Mouse (Mus musculus) liver, embryonic 13.5 days (tissue): ENCODE data around the gene Fam53b. TPM values are rescaled to one million over a fixed set of nuclear protein-coding genes. Genes with fewer than 3 reads are reported as not detected.

ENCODE experiments used
- ATAC-seq: fragments of 200-750 bp; cut with Nextera tagmentation; 2 replicates; pipeline ENCODE4 v1.8.0; 2017; ENCODE audit warnings: low read depth, mild to moderate bottlenecking, moderate number of reproducible peaks, moderate library complexity
- DNase-seq: peaks from one replicate; pipeline ENCODE4 v3.0.0; 2022
- H3K27ac ChIP-seq: fragments of 300-500 bp; sonication (generic); 2 replicates; pipeline ENCODE4 v1.5.1; 2015; ENCODE audit warnings: moderate library complexity, mild to moderate bottlenecking, inconsistent platforms
- H3K27me3 ChIP-seq: fragments of 300-500 bp; sonication (generic); 2 replicates; pipeline ENCODE4 v1.6.1; 2015; ENCODE audit warnings: mild to moderate bottlenecking, inconsistent platforms
- H3K36me3 ChIP-seq: fragments of 300-500 bp; sonication (generic); 2 replicates; pipeline ENCODE4 v1.6.1; 2015; ENCODE audit warnings: mild to moderate bottlenecking, inconsistent platforms
- H3K4me1 ChIP-seq: fragments of 300-500 bp; sonication (generic); replicated peaks from 2 replicates; pipeline ENCODE4 v1.6.1; 2015; ENCODE audit warnings: inconsistent platforms
- H3K4me2 ChIP-seq: fragments of 300-500 bp; sonication (generic); 2 replicates; pipeline ENCODE4 v1.6.1; 2015; ENCODE audit warnings: inconsistent platforms, mild to moderate bottlenecking, moderate library complexity
- H3K4me3 ChIP-seq: fragments of 300-500 bp; sonication (generic); replicated peaks from 2 replicates; pipeline ENCODE4 v1.5.1; 2015; ENCODE audit warnings: mild to moderate bottlenecking, inconsistent platforms
- H3K9ac ChIP-seq: fragments of 300-500 bp; sonication (generic); 2 replicates; pipeline ENCODE4 v1.6.1; 2015; ENCODE audit warnings: mild to moderate bottlenecking, inconsistent platforms
- H3K9me3 ChIP-seq: fragments of 300-500 bp; sonication (generic); replicated peaks from 2 replicates; pipeline ENCODE4 v1.6.1; 2016; ENCODE audit warnings: inconsistent platforms
- WGBS: fragments of 180-500 bp; shearing (Covaris S2); methylation state at CpG from one replicate; pipeline ENCODE4 v1.1.7; 2015; ENCODE audit not compliant: insufficient replicate concordance; 5-methylcytosine and 5-hydroxymethylcytosine counted together
- polyA plus RNA-seq: library from polyadenylated mRNA; unstranded; fragments of >200 nt; fragmentation: Nextera tagmentation; extraction: Ambion mirVana; gene quantifications from 2 replicates; pipeline ENCODE4 v1.2.1, GENCODE M21; 2015

Gene Fam53b
- polyA plus RNA-seq, 1 experiment from 2014 or later = 19.1 TPM

DNA sequence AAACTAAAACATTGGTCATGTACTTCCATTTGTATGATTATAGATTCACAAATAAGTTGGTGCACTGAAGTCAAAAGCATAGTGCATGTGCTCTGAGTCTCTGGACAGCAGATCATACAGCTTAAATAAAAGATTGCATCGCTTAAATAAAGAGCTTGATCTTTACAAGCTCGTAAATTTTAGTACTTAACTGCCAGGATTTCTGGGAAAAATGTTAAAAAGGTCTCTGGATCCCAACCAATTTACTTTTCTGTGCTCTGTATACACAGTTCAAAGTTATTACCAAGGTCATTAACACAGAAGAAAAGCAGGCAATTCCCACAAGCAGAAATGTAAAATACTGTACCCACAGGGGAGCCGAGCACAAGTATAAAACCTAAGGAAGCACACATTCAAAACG is 17.3 kb upstream of the Fam53b start:
- WGBS = 74% methylated on average over 4 of the region's 4 CpGs
- DNase-seq = no peak

DNA sequence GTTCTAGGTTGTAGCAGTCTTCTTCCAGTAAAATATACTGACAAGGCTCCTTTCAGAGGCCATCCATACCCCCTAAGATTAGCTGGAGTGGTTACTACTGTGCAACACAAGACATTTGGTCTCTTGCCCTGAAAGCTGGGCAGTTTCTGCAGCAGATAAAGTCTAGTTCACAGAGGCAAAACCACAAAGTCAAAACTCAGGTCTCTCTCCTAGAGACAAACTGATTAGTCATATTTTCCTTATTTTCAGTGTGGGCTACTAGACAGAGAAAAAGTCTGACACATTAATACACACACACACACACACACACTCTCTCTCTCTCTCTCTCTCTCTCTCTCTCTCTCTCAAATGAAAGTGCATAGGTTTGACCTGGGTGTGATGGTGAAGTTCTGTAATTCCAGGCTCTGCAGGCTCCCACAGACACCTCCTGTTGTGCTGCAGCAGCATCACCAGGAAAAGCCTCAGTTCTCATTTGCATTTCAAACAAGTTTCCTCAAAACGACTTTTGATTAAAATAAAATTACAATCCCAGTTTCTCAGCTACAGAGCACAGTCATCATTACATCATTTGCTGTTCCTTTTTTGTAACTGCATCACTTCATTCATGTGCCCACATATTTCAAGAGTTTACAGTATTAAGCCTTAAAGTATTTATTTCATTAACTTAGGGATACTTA is 10.8 kb upstream of the Fam53b start:
- Histone ChIP-seq H3K9me3 (no peaks in the 10 kb centered on the region), H3K9ac (no peak overlapping the region), H3K36me3 (peaks cover 12% of the 10 kb centered on the region; the same call in 1 of the 2 replicates), H3K27ac (no peak overlapping the region), H3K27me3 (no peaks in the 10 kb centered on the region), H3K4me3 (no peak overlapping the region), H3K4me1 (peaks cover 3% of the 10 kb centered on the region), H3K4me2 (no peak overlapping the region)
- ATAC-seq = peak; percentile 59; the same call in 1 of the 2 replicates
- DNase-seq = no peak
- 9% methylated on average over 1 of the region's 1 CpGs for WGBS

More for the DNA sequence above, 17.3 kb upstream of the Fam53b start:
- Histone ChIP-seq H3K27me3 (no peaks in the 10 kb centered on the region), H3K4me3 (no peak overlapping the region), H3K36me3 (peaks cover 34% of the 10 kb centered on the region), H3K27ac (no peak overlapping the region), H3K4me1 (peaks cover 4% of the 10 kb centered on the region; the same call in 1 of the 2 replicates), H3K4me2 (no peak overlapping the region), H3K9me3 (no peaks in the 10 kb centered on the region), H3K9ac (no peak overlapping the region)
- no peak for ATAC-seq

DNA sequence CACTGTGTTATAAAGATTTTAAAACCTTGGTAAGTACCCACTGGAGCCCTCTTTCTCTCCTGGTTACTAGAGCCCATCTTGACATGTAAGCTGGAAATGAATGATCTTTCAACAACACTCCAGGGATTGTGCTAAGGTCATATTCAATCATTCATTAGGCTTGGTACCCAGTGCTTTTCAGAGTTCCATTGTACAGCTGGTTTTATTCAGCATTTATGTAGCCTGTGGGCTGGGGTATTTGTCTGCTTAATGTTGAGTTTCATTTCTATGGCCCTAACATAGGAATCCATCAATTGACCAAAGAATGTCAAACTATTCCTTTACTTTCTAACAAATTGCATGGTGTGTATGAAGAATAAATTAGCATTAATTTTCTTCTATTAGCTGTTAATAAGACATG is 10.1 kb upstream of the Fam53b start:
- Histone ChIP-seq H3K4me3 (no peak overlapping the region), H3K4me1 (no peaks in the 10 kb centered on the region; the same call in 1 of the 2 replicates), H3K9me3 (no peaks in the 10 kb centered on the region), H3K36me3 (peaks cover 12% of the 10 kb centered on the region; the same call in 1 of the 2 replicates), H3K27me3 (no peaks in the 10 kb centered on the region), H3K27ac (no peak overlapping the region), H3K4me2 (no peak overlapping the region), H3K9ac (no peak overlapping the region)
- ATAC-seq (no peak), DNase-seq (no peak)

DNA sequence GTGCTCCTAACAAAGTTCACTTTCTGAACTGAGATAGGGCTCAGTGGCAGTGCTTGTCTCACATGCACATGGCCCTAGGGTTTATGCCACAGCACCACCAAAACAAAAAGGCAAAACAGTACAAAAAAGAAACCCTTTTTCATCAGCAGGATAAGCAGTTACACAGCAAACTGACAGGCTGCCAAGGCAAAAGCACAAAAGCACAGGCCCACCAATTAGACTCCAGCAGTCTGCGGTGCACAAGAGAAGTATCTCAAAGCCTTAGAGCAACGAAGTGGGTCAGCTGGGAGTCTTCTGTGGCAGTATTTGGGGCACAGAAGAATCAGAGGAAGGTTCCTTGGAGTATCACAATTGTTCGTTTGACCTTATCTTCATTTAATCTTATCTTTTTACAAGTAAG is 7.0 kb upstream of the Fam53b start:
- H3K9ac ChIP-seq = no peak overlapping the region
- peaks cover 4% of the 10 kb centered on the region; the same call in 1 of the 2 replicates for H3K36me3 ChIP-seq
- no peak overlapping the region for H3K4me2 ChIP-seq
- 70% methylated on average over 3 of the region's 3 CpGs for WGBS
- no peaks in the 10 kb centered on the region for H3K27me3 ChIP-seq
- no peaks in the 10 kb centered on the region for H3K9me3 ChIP-seq
- H3K27ac ChIP-seq = no peak overlapping the region
- DNase-seq (no peak), ATAC-seq (no peak)
- H3K4me1 ChIP-seq = no peaks in the 10 kb centered on the region; the same call in 1 of the 2 replicates
- no peak overlapping the region for H3K4me3 ChIP-seq

DNA sequence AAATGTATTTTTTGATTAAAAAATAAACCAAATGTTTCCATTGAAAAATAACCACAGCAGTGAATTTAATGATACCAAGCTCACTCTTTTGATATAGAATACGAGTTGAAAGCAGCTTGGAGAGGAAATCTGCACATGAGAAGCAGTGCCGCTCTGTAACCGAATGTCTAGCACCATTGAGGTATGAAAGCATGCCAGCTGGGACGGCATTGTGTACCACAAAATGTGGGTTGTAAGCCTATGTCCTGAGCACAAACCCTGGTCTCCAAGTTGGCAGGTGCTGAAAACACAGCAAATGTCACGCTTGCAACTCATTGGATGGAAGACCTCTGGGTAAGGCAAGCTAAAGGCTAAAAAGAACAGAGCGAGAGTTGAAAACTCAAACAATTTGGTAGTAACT is 3.4 kb upstream of the Fam53b start:
- Histone ChIP-seq H3K27me3 (peaks cover 14% of the 10 kb centered on the region), H3K9ac (no peak overlapping the region), H3K9me3 (no peaks in the 10 kb centered on the region), H3K4me2 (no peak overlapping the region), H3K36me3 (no peaks in the 10 kb centered on the region), H3K4me3 (no peak overlapping the region), H3K4me1 (peaks cover 20% of the 10 kb centered on the region), H3K27ac (no peak overlapping the region)
- ATAC-seq = no peak
- 82% methylated on average over 6 of the region's 6 CpGs for WGBS
- no peak for DNase-seq

DNA sequence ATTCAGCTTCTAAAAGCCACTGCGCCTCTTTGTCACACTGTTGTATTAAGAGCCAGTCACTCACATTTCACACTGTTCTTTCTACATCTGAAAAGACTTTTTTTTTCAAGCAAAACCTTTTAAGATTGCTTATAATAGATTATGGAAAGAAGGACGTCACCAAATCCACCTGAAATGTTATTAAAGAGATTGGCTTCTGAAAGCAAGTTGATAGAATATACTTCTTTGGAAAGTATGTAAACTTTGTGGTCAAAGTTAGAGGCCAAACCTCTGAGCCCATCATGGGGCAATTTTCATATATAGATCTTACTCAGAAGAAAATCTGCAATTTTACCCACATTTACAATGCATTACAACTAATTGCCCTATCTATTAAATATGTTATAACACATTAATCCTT is 2.8 kb upstream of the Fam53b start:
- H3K4me2 ChIP-seq = no peak overlapping the region
- no peak overlapping the region for H3K9ac ChIP-seq
- no peaks in the 10 kb centered on the region for H3K9me3 ChIP-seq
- peaks cover 25% of the 10 kb centered on the region for H3K4me1 ChIP-seq
- peaks cover 14% of the 10 kb centered on the region for H3K27me3 ChIP-seq
- H3K4me3 ChIP-seq = no peak overlapping the region
- no peaks in the 10 kb centered on the region for H3K36me3 ChIP-seq
- ATAC-seq = no peak
- H3K27ac ChIP-seq = no peak overlapping the region
- WGBS = 71% methylated on average over 2 of the region's 2 CpGs
- DNase-seq = no peak

DNA sequence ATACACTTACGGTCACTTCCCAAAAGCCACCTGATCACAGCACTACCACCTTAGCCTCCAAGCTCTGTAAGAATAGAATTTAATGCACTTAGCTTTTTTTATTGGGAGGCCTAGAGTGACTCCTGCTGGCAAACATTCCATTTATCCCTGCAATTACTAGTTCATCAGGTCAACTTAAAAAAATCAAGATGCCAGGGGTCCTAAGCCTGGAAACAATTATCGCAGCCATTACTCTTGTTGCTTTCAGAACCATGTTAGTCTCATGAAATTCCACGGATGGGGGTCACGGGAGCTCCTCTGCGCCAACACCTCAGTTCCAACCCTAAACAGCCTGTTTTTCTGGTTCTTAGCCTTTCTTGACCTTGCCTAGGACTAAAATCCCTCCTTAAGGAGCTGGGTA is 1.4 kb upstream of the Fam53b start:
- Histone ChIP-seq H3K4me3 (no peak overlapping the region), H3K4me2 (no peak overlapping the region), H3K9me3 (no peaks in the 10 kb centered on the region), H3K9ac (no peak overlapping the region), H3K27ac (no peak overlapping the region), H3K4me1 (peaks cover 39% of the 10 kb centered on the region), H3K36me3 (no peaks in the 10 kb centered on the region), H3K27me3 (peaks cover 14% of the 10 kb centered on the region)
- ATAC-seq = no peak
- 83% methylated on average over 5 of the region's 5 CpGs for WGBS
- no peak for DNase-seq

DNA sequence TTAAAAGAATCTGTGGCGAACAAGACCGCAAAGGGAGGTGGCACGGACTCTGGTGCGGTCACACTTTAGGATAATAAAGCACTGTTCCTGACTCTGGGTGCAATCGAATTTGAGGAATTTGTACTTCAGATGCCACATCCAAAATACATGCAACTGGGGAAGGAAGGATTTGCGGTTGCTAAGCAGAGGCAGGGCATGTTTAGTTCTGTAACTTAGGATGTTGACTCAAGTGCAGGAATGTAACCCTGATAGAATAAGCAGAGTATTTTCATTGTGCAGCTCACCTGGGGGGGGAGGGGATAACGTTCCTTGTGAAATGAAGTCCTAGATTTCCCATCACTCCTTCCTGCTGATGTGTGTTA is 384 bp upstream of the Fam53b start:
- Histone ChIP-seq H3K36me3 (no peaks in the 10 kb centered on the region), H3K4me2 (peak overlapping the region; percentile 98), H3K9ac (peak overlapping the region; percentile 82), H3K27ac (no peak overlapping the region), H3K9me3 (no peaks in the 10 kb centered on the region), H3K4me1 (peaks cover 49% of the 10 kb centered on the region), H3K4me3 (peak overlapping the region; percentile 76), H3K27me3 (peaks cover 14% of the 10 kb centered on the region)
- no peak for ATAC-seq
- no peak for DNase-seq
- 3% methylated on average over 7 of the region's 7 CpGs for WGBS

DNA sequence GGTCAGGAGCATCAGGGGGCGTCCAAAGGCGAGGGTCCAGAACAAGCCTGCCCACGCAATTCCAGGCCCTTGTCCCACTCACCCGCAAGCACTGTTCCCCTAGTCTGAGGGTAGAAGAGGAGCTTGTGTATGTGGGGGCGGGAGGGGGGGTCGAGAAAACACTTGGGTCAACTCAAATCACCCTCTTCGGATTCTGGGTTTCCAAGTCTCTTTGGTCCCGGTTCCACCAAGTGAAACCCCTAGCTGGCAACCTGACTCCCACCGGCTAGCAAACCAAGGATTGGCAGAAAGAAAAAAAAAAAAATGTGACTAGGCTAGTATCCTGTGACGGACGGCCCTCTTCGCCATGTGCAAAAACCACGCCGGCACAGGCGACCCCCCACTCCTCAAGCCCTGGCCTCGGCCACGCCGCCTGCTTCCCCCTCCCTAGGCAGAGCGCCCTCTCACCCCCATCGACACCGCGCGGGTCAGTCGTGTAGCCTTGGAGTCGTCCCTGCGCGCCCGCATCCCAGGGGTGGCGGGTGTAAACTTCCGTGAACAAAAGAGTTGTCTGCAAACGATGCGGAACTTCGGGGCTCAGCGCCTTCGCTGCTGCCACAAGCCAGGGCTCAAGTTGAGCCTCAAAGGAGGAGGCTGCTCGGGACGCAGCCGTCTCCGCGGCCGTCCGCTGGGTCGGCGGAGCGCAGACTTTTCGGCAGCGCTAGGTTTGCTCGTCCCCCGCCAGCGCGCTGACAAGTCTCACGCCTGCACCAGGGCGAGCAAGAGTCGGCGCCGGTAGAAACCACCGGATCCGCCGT is 869 bp downstream of the Fam53b start:
- DNase-seq = peak; percentile 42
- ATAC-seq = peak; percentile 39
- Histone ChIP-seq H3K27me3 (peaks cover 14% of the 10 kb centered on the region), H3K9me3 (no peaks in the 10 kb centered on the region), H3K36me3 (no peaks in the 10 kb centered on the region), H3K4me3 (peak overlapping the region; percentile 76), H3K27ac (peak overlapping the region; percentile 82), H3K4me2 (peak overlapping the region; percentile 98), H3K9ac (peak overlapping the region; percentile 82), H3K4me1 (peaks cover 62% of the 10 kb centered on the region)
- WGBS = under 1% methylated on average over 59 of the region's 59 CpGs

DNA sequence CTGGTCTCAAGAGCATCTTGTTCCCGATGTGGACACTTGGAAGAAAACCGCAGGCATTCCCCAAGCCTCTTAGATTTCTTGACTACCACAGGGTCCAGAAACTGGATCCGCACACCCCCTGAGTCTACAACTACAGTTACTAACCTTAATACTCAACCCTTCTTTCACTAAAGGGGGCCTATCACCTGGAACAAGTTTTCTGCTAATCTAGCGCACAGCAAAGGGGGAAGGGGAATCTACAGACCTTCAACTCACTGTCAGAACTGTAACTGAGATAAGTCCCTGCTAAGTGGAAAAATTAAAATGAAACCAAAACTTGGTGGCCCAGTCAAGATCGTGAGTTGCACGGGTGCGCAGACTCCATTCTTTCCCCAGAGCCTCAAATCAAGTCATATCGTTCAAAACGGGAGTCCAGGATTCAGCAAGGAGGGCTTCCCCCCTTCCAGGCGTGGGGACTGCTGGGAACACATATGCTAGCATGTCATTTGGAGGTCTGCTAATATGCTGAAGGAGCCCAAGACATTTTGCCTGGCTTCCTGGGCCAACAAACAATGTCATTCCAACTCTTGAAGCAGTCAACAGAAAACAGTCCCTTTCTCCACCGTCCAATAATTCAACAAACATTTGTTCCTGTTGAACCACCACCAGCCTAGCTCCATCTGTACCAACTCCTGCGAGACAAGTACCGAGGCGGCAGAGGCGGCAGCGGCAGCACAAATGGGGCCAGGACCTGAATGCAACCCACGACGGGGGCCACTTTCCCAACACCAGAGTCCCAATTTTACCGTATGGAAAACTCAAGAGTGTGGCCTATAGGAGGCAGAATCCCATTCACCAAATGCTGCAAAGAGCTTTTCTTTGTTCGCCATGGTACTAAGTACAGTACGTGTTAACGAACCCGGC is 1.7 kb downstream of the Fam53b start:
- 4% methylated on average over 23 of the region's 23 CpGs for WGBS
- peak overlapping the region; percentile 82 for H3K27ac ChIP-seq
- peaks cover 70% of the 10 kb centered on the region for H3K4me1 ChIP-seq
- ATAC-seq (peak; percentile 21; the same call in 1 of the 2 replicates), DNase-seq (no peak)
- peak overlapping the region; percentile 98 for H3K4me2 ChIP-seq
- peak overlapping the region; percentile 76 for H3K4me3 ChIP-seq
- no peaks in the 10 kb centered on the region for H3K9me3 ChIP-seq
- no peaks in the 10 kb centered on the region for H3K36me3 ChIP-seq
- peak overlapping the region; percentile 82 for H3K9ac ChIP-seq
- peaks cover 14% of the 10 kb centered on the region for H3K27me3 ChIP-seq

DNA sequence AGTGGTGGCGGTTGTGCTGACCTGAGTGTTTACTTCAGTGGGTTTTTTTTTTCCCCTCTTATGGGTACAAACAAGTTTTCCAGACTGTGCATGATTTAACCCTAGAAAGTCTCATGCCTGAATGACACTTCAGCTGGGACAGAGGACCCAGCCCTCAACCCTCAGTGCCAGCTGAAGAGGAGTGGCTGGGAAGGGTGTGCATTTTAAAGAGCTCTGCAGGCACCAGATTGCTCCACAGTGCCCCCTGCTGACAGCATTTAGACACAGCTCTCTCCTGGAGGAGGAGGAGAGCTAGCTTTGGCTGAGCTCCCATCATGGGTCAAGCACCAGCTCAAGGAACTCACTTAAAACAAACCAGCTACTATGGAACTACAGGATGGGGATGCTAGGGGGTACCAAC is 2.8 kb downstream of the Fam53b start:
- ATAC-seq = peak; percentile 75
- H3K9me3 ChIP-seq = no peaks in the 10 kb centered on the region
- H3K27me3 ChIP-seq = peaks cover 14% of the 10 kb centered on the region
- H3K9ac ChIP-seq = peak overlapping the region; percentile 82; the same call in 1 of the 2 replicates
- H3K36me3 ChIP-seq = no peaks in the 10 kb centered on the region
- H3K27ac ChIP-seq = peak overlapping the region; percentile 70; the same call in 1 of the 2 replicates
- peaks cover 81% of the 10 kb centered on the region for H3K4me1 ChIP-seq
- H3K4me2 ChIP-seq = peak overlapping the region; percentile 98
- DNase-seq = peak; percentile 79
- H3K4me3 ChIP-seq = peak overlapping the region; percentile 76
- 81% methylated on average over 1 of the region's 1 CpGs for WGBS
